Mouse (Mus musculus) forebrain, embryonic 11.5 days (tissue): ENCODE measurements around the gene Ypel3. TPM values are rescaled to one million over a fixed set of nuclear protein-coding genes. Genes with fewer than 3 reads are reported as not detected.
A peak's percentile ranks its signal among the peaks of the same experiment; 100 is the strongest.

Experiments used
- ATAC-seq: fragments of 200-750 bp; cut with Nextera tagmentation; replicated peaks from 2 replicates; pipeline ENCODE4 v1.8.0; 2017; ENCODE audit warnings: moderate TSS enrichment; ENCODE audit not compliant: low FRiP score
- DNase-seq: peaks from one replicate; pipeline ENCODE4 v3.0.0-alpha.2; 2017; ENCODE audit warnings: low spot score
- H3K27ac ChIP-seq: fragments of 300-500 bp; sonication (generic); 2 replicates; pipeline ENCODE4 v1.5.1; 2014; ENCODE audit warnings: low read depth, low read length
- H3K27me3 ChIP-seq: fragments of 300-500 bp; sonication (generic); 2 replicates; pipeline ENCODE4 v1.6.1; 2014; ENCODE audit warnings: mild to moderate bottlenecking, low read length, mixed read lengths; ENCODE audit not compliant: control insufficient read depth, insufficient read depth
- H3K36me3 ChIP-seq: fragments of 300-500 bp; sonication (generic); 2 replicates; pipeline ENCODE4 v1.6.1; 2014; ENCODE audit warnings: mild to moderate bottlenecking, low read length, moderate library complexity, mixed read lengths; ENCODE audit not compliant: control insufficient read depth, insufficient read depth
- H3K4me1 ChIP-seq: fragments of 300-500 bp; sonication (generic); replicated peaks from 2 replicates; pipeline ENCODE4 v1.6.1; 2014; ENCODE audit warnings: low read length, mixed read lengths; ENCODE audit not compliant: control insufficient read depth, insufficient read depth
- H3K4me2 ChIP-seq: fragments of 300-500 bp; sonication (generic); 2 replicates; pipeline ENCODE4 v1.6.1; 2014; ENCODE audit warnings: low read depth, mild to moderate bottlenecking, low read length, moderate library complexity, mixed read lengths; ENCODE audit not compliant: severe bottlenecking
- H3K4me3 ChIP-seq: fragments of 300-500 bp; sonication (generic); 2 replicates; pipeline ENCODE4 v1.5.1; 2014; ENCODE audit warnings: low read depth, low read length
- H3K9ac ChIP-seq: fragments of 300-500 bp; sonication (generic); 2 replicates; pipeline ENCODE4 v1.6.1; 2014; ENCODE audit warnings: low read length
- H3K9me3 ChIP-seq: fragments of 300-500 bp; sonication (generic); 2 replicates; pipeline ENCODE4 v1.6.1; 2016; ENCODE audit warnings: low read length, mixed read lengths; ENCODE audit not compliant: control insufficient read depth
- WGBS: fragments of 180-500 bp; shearing (Covaris S2); extraction: QIAGEN DNeasy Blood & Tissue Kit; methylation state at CpG from one replicate; pipeline ENCODE4 v1.1.7; 2014; 5-methylcytosine and 5-hydroxymethylcytosine counted together
- polyA plus RNA-seq: library from polyadenylated mRNA; unstranded; fragments of >200 nt; fragmentation: Nextera tagmentation; extraction: Ambion mirVana; gene quantifications from 2 replicates; pipeline ENCODE4 v1.2.1, GENCODE M21; 2014

Gene Ypel3
- polyA plus RNA-seq, 1 experiment from 2014 or later: 63.9 TPM

DNA sequence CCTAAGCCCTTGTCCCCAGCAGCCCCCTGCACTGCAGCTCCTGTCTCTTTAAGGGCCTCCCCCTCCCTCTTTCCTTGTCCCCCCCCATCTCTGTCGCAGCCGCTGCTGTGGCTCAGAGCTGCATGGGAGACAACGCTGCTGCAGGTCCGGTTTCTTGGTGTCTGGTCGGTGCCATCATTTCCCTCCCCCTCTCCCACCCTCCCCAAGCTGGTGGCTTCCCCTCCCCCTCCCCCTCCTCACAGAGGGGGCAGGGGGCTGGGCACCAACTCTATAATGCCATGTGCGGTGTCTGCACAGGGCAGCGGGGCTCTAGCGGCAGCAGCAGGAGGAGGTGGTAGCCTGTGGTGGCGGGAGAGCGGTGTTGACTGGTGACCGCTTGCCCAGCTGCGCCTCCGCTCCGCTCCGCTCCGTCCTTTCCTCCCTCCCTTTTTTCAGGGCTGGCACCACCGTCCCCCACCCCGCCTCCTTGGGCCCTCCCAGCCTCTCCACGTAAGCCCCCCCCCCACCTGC lies 46.5 kb downstream of the Ypel3 start:
- Histone ChIP-seq H3K27ac (peak overlapping the region; percentile 25; the same call in 1 of the 2 replicates), H3K9ac (peak overlapping the region; percentile 73), H3K4me1 (peaks cover 8% of the 10 kb centered on the region; the same call in 1 of the 2 replicates), H3K4me2 (peak overlapping the region; percentile 91), H3K27me3 (0 out of 2 replicates have a peak, but pooled peaks cover 3% of the 10 kb centered on the region), H3K36me3 (no peaks in the 10 kb centered on the region), H3K9me3 (no peaks in the 10 kb centered on the region), H3K4me3 (peak overlapping the region; percentile 54)
- ATAC-seq (peak; percentile 74), DNase-seq (peak; percentile 68)
- under 1% methylated on average over 12 of the region's 19 CpGs for WGBS

DNA sequence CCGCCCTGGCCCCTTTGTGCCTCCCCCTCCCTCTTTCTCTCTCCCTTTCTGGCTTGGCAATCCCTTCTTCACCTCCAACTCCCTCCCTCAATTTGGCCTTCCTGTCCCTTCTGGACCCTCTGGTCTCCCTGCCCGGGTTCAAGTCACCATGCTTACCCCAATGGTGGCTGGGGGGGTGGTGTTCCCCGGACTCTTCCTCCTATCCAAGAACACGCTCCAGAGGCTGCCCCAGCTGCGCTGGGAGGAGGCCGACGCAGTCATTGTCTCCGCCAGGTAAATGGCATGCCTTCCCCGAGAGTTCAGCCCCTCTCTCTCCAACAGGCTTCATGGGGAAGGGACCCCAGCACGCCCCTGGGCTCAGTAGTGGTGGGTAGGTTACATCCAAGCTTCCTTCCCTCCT lies 47.2 kb downstream of the Ypel3 start:
- Histone ChIP-seq H3K9me3 (no peaks in the 10 kb centered on the region), H3K4me3 (peak overlapping the region; percentile 54), H3K4me2 (peak overlapping the region; percentile 91), H3K27me3 (0 out of 2 replicates have a peak, but pooled peaks cover 3% of the 10 kb centered on the region), H3K27ac (peak overlapping the region; percentile 31; the same call in 1 of the 2 replicates), H3K9ac (peak overlapping the region; percentile 73), H3K4me1 (peaks cover 8% of the 10 kb centered on the region; the same call in 1 of the 2 replicates), H3K36me3 (no peaks in the 10 kb centered on the region)
- no peak for ATAC-seq
- 14% methylated on average over 10 of the region's 10 CpGs for WGBS
- peak; percentile 53 for DNase-seq

DNA sequence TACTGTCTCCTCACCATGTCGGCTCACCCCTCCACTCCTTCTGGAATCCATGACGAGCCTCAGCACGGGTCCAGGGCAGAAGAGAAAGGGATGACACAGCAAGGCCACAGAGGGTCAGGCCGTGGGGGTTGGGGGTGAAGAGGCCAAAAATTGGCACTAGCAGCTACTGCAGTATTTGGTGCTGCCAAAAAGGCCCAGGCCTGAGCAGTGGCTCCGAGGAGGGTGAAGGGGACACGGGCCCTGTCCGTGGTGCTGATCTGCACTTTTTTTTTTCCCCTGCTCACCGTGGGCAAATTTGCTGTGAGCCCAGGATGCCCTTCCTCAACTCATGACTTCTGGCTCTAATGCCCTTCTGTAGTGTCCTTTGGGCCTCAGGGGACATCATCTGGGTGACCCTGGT lies 48.6 kb downstream of the Ypel3 start:
- Histone ChIP-seq H3K27ac (no peak overlapping the region), H3K4me1 (peaks cover 10% of the 10 kb centered on the region; the same call in 1 of the 2 replicates), H3K9ac (no peak overlapping the region), H3K4me2 (no peak overlapping the region), H3K36me3 (no peaks in the 10 kb centered on the region), H3K9me3 (no peaks in the 10 kb centered on the region), H3K27me3 (0 out of 2 replicates have a peak, but pooled peaks cover 3% of the 10 kb centered on the region), H3K4me3 (no peak overlapping the region)
- peak; percentile 58 for DNase-seq
- ATAC-seq: no peak
- WGBS: 27% methylated on average over 8 of the region's 8 CpGs

DNA sequence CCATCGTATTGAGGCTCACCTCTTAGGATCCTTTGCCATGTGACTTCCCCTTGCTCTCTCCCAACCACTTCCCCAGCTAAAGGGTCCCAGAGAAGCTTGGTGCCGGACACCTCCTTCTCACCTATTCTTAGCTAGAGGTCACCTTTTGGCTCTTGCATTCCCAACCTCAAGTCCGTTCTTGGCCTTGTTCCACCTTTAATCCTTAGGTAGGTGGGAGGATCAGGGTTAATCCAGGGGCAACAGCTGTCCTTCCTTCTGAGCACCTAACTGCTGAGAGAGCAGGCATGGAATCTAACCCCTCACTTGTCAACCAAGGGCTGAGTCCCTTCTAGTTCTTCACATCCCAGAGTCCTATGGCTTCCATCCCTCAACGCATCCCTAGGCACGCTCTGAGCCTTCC lies 49.2 kb downstream of the Ypel3 start:
- H3K4me3 ChIP-seq: no peak overlapping the region
- H3K9me3 ChIP-seq: no peaks in the 10 kb centered on the region
- WGBS: 78% methylated on average over 5 of the region's 5 CpGs
- no peak for DNase-seq
- no peak overlapping the region for H3K4me2 ChIP-seq
- H3K27ac ChIP-seq: no peak overlapping the region
- H3K27me3 ChIP-seq: 0 out of 2 replicates have a peak, but pooled peaks cover 3% of the 10 kb centered on the region
- H3K4me1 ChIP-seq: peaks cover 10% of the 10 kb centered on the region; the same call in 1 of the 2 replicates
- H3K9ac ChIP-seq: no peak overlapping the region
- no peaks in the 10 kb centered on the region for H3K36me3 ChIP-seq
- ATAC-seq: no peak

Other genes starting within 250 kb of the Ypel3 start
- 175 and 184 TPM in 2 replicates for gene Eif3c, start 210.5 kb upstream of the Ypel3 start, polyA plus RNA-seq
- gene Apobr, start 192.0 kb upstream of the Ypel3 start, polyA plus RNA-seq: 0.69 and 0.77 TPM in 2 replicates
- gene Cln3, start 191.1 kb upstream of the Ypel3 start, polyA plus RNA-seq: 22.8 and 23.0 TPM in 2 replicates
- not detected in 2 replicates for gene Il27, start 182.0 kb upstream of the Ypel3 start, polyA plus RNA-seq
- 1.6 and 3.2 TPM in 2 replicates for gene Nupr1, start 146.1 kb upstream of the Ypel3 start, polyA plus RNA-seq
- gene Sgf29, start 127.6 kb upstream of the Ypel3 start, polyA plus RNA-seq: 53.6 and 72.3 TPM in 2 replicates
- gene Sult1a1, start 100.5 kb upstream of the Ypel3 start, polyA plus RNA-seq: 0.21 and 0.52 TPM in 2 replicates
- 162 and 167 TPM in 2 replicates for gene Bola2, start 81.6 kb upstream of the Ypel3 start, polyA plus RNA-seq
- 11.2 and 13.1 TPM in 2 replicates for gene Slx1b, start 81.2 kb upstream of the Ypel3 start, polyA plus RNA-seq
- gene Coro1a, start 69.2 kb upstream of the Ypel3 start, polyA plus RNA-seq: 39.0 and 45.8 TPM in 2 replicates
- gene Mapk3, start 17.4 kb upstream of the Ypel3 start, polyA plus RNA-seq: 40.1 and 50.6 TPM in 2 replicates
- 1.5 and 1.9 TPM in 2 replicates for gene Gdpd3, start 10.6 kb upstream of the Ypel3 start, polyA plus RNA-seq
- gene Tbx6, start 4.5 kb downstream of the Ypel3 start, polyA plus RNA-seq: 0.28 and 0.61 TPM in 2 replicates
- gene Ppp4c, start 15.5 kb downstream of the Ypel3 start, polyA plus RNA-seq: 348 and 392 TPM in 2 replicates
- gene Fam57b, start 20.7 kb downstream of the Ypel3 start, polyA plus RNA-seq: 10.2 and 10.6 TPM in 2 replicates
- not detected in 2 replicates for gene 4930451I11Rik, start 54.7 kb downstream of the Ypel3 start, polyA plus RNA-seq
- gene Doc2a, start 70.5 kb downstream of the Ypel3 start, polyA plus RNA-seq: 9.3 and 11.2 TPM in 2 replicates
- gene Hirip3, start 85.0 kb downstream of the Ypel3 start, polyA plus RNA-seq: 29.9 and 38.8 TPM in 2 replicates
- 117 and 118 TPM in 2 replicates for gene Ino80e, start 85.4 kb downstream of the Ypel3 start, polyA plus RNA-seq
- 43.4 and 44.8 TPM in 2 replicates for gene Taok2, start 107.7 kb downstream of the Ypel3 start, polyA plus RNA-seq
- 21.3 and 24.4 TPM in 2 replicates for gene Tmem219, start 146.0 kb downstream of the Ypel3 start, polyA plus RNA-seq
- 26.5 and 28.8 TPM in 2 replicates for gene Kctd13, start 151.9 kb downstream of the Ypel3 start, polyA plus RNA-seq
- 0.25 and 0.40 TPM in 2 replicates for gene Asphd1, start 172.6 kb downstream of the Ypel3 start, polyA plus RNA-seq
- 6.3 and 6.7 TPM in 2 replicates for gene Sez6l2, start 173.6 kb downstream of the Ypel3 start, polyA plus RNA-seq
- gene Cdipt, start 199.0 kb downstream of the Ypel3 start, polyA plus RNA-seq: 68.0 and 78.7 TPM in 2 replicates
- gene Cdiptos, start 199.1 kb downstream of the Ypel3 start, polyA plus RNA-seq: 0.88 and 1.4 TPM in 2 replicates
- gene Mvp, start 237.7 kb downstream of the Ypel3 start, polyA plus RNA-seq: 3.9 and 4.4 TPM in 2 replicates
- gene Pagr1b, start 239.5 kb downstream of the Ypel3 start, polyA plus RNA-seq: not detected in 2 replicates
- 60.5 and 72.4 TPM in 2 replicates for gene Pagr1a, start 240.4 kb downstream of the Ypel3 start, polyA plus RNA-seq
- gene Gm42742, start 244.1 kb downstream of the Ypel3 start, polyA plus RNA-seq: 60.9 and 64.7 TPM in 2 replicates
- 9.6 and 10.3 TPM in 2 replicates for gene Prrt2, start 244.3 kb downstream of the Ypel3 start, polyA plus RNA-seq